Comparison of ENCODE assay signal across 11 mouse cellular contexts in the genomic region with DNA sequence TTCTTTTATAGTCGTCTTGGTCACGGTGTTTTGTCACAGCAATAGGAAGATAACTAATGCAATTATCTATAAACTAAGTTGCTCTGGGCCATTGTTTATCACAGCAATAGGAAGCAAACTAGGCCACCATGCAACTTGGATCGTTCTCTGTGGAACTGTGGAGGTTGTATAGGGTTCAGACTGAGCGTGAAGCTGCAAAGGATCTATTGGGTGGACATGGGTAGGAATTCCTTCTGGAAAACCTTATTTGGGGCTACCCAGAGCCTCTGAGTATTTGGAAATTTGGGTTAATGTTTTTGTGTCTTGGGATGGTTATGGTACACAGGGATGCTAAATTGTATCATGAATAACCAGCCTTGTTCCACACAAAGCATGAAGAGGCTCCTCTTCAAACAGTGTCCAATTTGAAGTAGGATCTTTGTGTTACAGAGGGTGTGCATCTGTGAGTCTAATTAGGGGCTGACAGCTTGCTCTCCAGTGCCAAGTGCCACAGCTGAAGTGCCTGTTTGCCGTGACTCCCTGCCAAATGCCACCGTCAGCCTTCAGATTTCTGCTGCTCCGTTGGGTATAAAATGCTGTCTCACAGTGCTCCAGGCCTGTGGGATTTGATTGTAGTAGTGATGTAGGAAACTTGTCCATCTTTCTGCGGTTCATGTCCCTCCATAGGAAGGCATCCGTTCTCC.
DNase-seq lines count a peak whose midpoint lies in the region; ATAC-seq and TF ChIP-seq lines count a peak whose summit lies in the region.
"Had no signal": no experiment of that assay in that cellular context is flagged by ENCODE, and none has a peak within 500 bp of the region (broad histone marks: within the 10 kb centered on the region; RNA-seq: fewer than 3 reads in every experiment).

No protein-coding gene starts in this region.

- peak; percentile 22 for DNase-seq in heart, postnatal 0 days (ENCODE audit: low spot score)
- DNase-seq in cerebellum, adult 18-20 months: peak; percentile 47 to 63
- no peak for DNase-seq in embryo, embryonic 10 days (ENCODE audit: low spot score)
- DNase-seq in adrenal gland, adult 2 months: no peak
- DNase-seq: adrenal gland, adult 8-10 months; liver had no signal

- no peak overlapping the region for H3K4me3 ChIP-seq in heart, postnatal 0 days (ENCODE audit: low read depth, low read length)
- H3K4me3 ChIP-seq in heart, embryonic 12.5 days: no peak overlapping the region
- no peak overlapping the region for H3K4me3 ChIP-seq in hindbrain, embryonic 12.5 days
- H3K4me3 ChIP-seq in midbrain, embryonic 15.5 days: no peak overlapping the region

- 71% methylated on average over 9 of the region's 9 CpGs for WGBS in heart, postnatal 0 days
- WGBS in heart, embryonic 12.5 days: 82% methylated on average over 9 of the region's 9 CpGs
- WGBS in hindbrain, embryonic 12.5 days: 65% methylated on average over 9 of the region's 9 CpGs
- WGBS in midbrain, embryonic 15.5 days: 65% methylated on average over 9 of the region's 9 CpGs

- H3K9me3 ChIP-seq in heart, postnatal 0 days (replicated peaks; ENCODE audit: control insufficient read depth, low read length): 0 out of 2 replicates have a peak, but pooled peaks cover 5% of the 10 kb centered on the region
- H3K9me3 ChIP-seq in heart, embryonic 12.5 days (replicated peaks): peaks cover 3% of the 10 kb centered on the region; the same call in 1 of the 2 replicates
- H3K9me3 ChIP-seq in hindbrain, embryonic 12.5 days (replicated peaks): no peaks in the 10 kb centered on the region
- no peaks in the 10 kb centered on the region for H3K9me3 ChIP-seq in midbrain, embryonic 15.5 days

- H3K4me1 ChIP-seq in heart, postnatal 0 days (ENCODE audit: control insufficient read depth, insufficient read depth): no peaks in the 10 kb centered on the region
- H3K4me1 ChIP-seq in heart, embryonic 12.5 days (replicated peaks): no peaks in the 10 kb centered on the region
- H3K4me1 ChIP-seq in hindbrain, embryonic 12.5 days: 0 out of 2 replicates have a peak, but pooled peaks cover 5% of the 10 kb centered on the region
- H3K4me1 ChIP-seq in midbrain, embryonic 15.5 days: no peaks in the 10 kb centered on the region

- TF ChIP-seq CTCF in heart, postnatal 0 days (IDR thresholded peaks at IDR 0.05; ENCODE audit: low read depth): no peak

- no peaks in the 10 kb centered on the region for H3K36me3 ChIP-seq in heart, postnatal 0 days (replicated peaks; ENCODE audit: control insufficient read depth, insufficient read depth, low read length)
- no peaks in the 10 kb centered on the region for H3K36me3 ChIP-seq in heart, embryonic 12.5 days
- no peaks in the 10 kb centered on the region for H3K36me3 ChIP-seq in hindbrain, embryonic 12.5 days
- no peaks in the 10 kb centered on the region for H3K36me3 ChIP-seq in midbrain, embryonic 15.5 days (replicated peaks)

- no peak for TF ChIP-seq EP300 in heart, postnatal 0 days (IDR thresholded peaks at IDR 0.05; ENCODE audit: low read depth)

- no peak overlapping the region for H3K27ac ChIP-seq in heart, postnatal 0 days (ENCODE audit: low read depth)
- H3K27ac ChIP-seq in heart, embryonic 12.5 days (ENCODE audit: poor library complexity, severe bottlenecking): no peak overlapping the region
- H3K27ac ChIP-seq in hindbrain, embryonic 12.5 days: peak overlapping the region; percentile 73
- H3K27ac ChIP-seq in midbrain, embryonic 15.5 days: 0 out of 2 replicates have a peak overlapping the region, but pooled peaks have one; percentile 20

- peaks cover 88% of the 10 kb centered on the region for H3K27me3 ChIP-seq in heart, postnatal 0 days (ENCODE audit: control insufficient read depth, insufficient read depth, low read length)
- H3K27me3 ChIP-seq in heart, embryonic 12.5 days (replicated peaks): no peaks in the 10 kb centered on the region
- no peaks in the 10 kb centered on the region for H3K27me3 ChIP-seq in hindbrain, embryonic 12.5 days
- no peaks in the 10 kb centered on the region; the same call in 1 of the 2 replicates for H3K27me3 ChIP-seq in midbrain, embryonic 15.5 days (replicated peaks)
- H3K27me3 ChIP-seq: CH12.LX had no signal

- no peak overlapping the region for H3K9ac ChIP-seq in heart, postnatal 0 days (replicated peaks; ENCODE audit: low read depth, low read length)
- H3K9ac ChIP-seq in heart, embryonic 12.5 days: no peak overlapping the region
- no peak overlapping the region for H3K9ac ChIP-seq in hindbrain, embryonic 12.5 days
- H3K9ac ChIP-seq in midbrain, embryonic 15.5 days: no peak overlapping the region

- peak; percentile 62; the same call in 1 of the 2 replicates for ATAC-seq in heart, postnatal 0 days (ENCODE audit: insufficient read depth, low read depth)
- ATAC-seq in heart, embryonic 12.5 days (ENCODE audit: insufficient number of reproducible peaks, low FRiP score): no peak
- peak; percentile 71 for ATAC-seq in hindbrain, embryonic 12.5 days (ENCODE audit: low FRiP score)
- ATAC-seq in midbrain, embryonic 15.5 days (replicated peaks): peak; percentile 78
- no peak for ATAC-seq in CD4-positive, CD25-positive, alpha-beta regulatory T cell, adult 4 months

- no peak overlapping the region for H3K4me2 ChIP-seq in heart, postnatal 0 days (ENCODE audit: low read depth, low read length)
- H3K4me2 ChIP-seq in heart, embryonic 12.5 days: no peak overlapping the region
- no peak overlapping the region for H3K4me2 ChIP-seq in hindbrain, embryonic 12.5 days (replicated peaks)
- H3K4me2 ChIP-seq in midbrain, embryonic 15.5 days: no peak overlapping the region

Comparison
In these comparisons a context has a peak if more than half of its experiments do, and no peak if none do; other contexts are left out.
1. ATAC-seq: peak in heart, postnatal 0 days (single experiment), hindbrain, embryonic 12.5 days (single experiment) and midbrain, embryonic 15.5 days (single experiment); none in heart, embryonic 12.5 days (single experiment) and CD4-positive, CD25-positive, alpha-beta regulatory T cell, adult 4 months (single experiment).
2. DNase-seq: peak in heart, postnatal 0 days (single experiment) and cerebellum, adult 18-20 months (2 of 2); none in embryo, embryonic 10 days (single experiment) and adrenal gland, adult 2 months (single experiment).
3. H3K27ac ChIP-seq: peak in hindbrain, embryonic 12.5 days (single experiment) and midbrain, embryonic 15.5 days (single experiment); none in heart, postnatal 0 days (single experiment) and heart, embryonic 12.5 days (single experiment).